Mouse (Mus musculus): ENCODE data around the gene Smpdl3b. TPM values are rescaled to one million over a fixed set of nuclear protein-coding genes. Genes with fewer than 3 reads are reported as not detected.
"Not testable (repeated sequence)": the region's sequence is repeated elsewhere in the genome, so short reads cannot be mapped to it uniquely, and the experiment has no call there.

Gene Smpdl3b
- polyA plus RNA-seq, 1 experiment: 2.0 TPM

DNA sequence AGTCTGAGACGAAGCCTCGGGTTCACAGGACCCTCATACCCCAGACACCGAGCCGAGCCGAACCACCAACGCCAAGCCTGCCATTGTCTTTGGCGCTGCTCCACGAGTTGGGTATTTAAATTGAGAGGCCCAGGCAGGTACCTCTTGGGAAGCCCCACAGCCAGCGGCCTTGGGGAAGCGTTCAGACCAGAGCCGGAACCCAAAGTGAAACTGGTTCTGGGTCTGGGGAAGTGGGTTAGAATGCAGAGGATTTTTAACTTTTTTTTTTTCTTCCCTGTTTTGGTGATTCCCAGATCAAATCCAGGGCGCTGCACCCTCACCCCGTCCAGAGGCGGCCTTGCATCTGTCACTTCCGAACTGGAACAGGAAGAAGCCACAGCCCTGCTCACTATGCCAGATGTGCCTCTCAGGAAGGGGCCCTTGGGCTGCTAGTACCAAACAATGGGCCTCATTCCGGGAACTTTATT lies 45.2 kb upstream of the Smpdl3b start:
- TF ChIP-seq POLR2A (IDR thresholded peaks at IDR 0.05; ENCODE audit: low read depth, low read length) (no peak), CTCF (conservative IDR thresholded peaks at IDR 0.05; ENCODE audit: insufficient read depth, insufficient read length, low read depth, low read length) (no peak)
- no peak overlapping the region for H3K27ac ChIP-seq (ENCODE audit: insufficient read depth, low read depth, low read length)
- peak; percentile 23 for DNase-seq

DNA sequence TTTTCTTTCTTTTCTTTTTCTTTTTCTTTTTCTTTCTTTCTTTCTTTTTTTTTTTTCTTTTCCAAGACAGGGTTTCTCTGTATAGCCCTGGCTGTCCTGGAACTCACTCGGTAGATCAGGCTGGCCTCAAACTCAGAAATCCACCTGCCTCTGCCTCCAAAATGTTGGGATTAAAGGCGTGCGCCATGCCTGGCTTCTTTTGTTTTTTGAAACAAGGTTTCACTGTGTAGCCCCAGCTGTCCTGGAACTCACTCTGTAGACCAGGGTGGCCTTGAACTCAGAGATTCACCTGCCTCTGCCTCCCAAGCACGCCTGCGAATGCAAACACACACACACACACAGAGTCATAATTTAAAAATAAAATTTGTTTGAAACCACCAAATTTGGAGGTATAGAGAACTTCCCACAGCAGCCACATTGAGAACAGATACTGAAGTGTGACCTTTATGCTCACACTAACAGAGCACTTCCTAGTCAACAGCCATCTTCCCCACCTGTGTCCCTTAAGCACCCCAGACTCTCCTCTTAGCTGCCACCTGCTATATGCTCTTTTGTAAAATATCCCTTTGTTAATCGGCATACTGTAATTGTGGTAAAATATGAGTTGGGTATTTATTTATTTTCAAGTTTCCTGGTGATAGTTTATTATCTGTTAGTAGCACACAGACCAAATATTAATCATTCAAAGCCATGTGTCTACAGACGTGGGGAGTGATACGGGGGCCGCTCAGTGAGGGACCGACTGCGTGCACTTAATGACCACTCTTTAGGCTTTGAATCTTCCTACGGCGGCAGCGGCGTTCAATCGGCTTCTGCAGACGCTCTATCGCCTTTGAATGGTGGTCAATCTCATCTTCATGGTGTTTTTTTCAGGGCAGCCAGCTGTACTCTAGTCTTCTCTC lies 44.4 kb upstream of the Smpdl3b start:
- no peaks in the 10 kb centered on the region for H3K4me1 ChIP-seq (ENCODE audit: control insufficient read depth, insufficient read depth, low read length)
- no peak overlapping the region for H3K4me3 ChIP-seq (ENCODE audit: insufficient read depth, low read depth, low read length)
- H3K36me3 ChIP-seq (ENCODE audit: control insufficient read depth, insufficient read depth, low read length): no peaks in the 10 kb centered on the region
- no peaks in the 10 kb centered on the region for H3K27me3 ChIP-seq (replicated peaks; ENCODE audit: control insufficient read depth, insufficient read depth, low read length)
- H3K27ac ChIP-seq (ENCODE audit: insufficient read depth, low read depth, low read length): no peak overlapping the region
- TF ChIP-seq CTCF (conservative IDR thresholded peaks at IDR 0.05; ENCODE audit: insufficient read depth, insufficient read length, low read depth, low read length): no peak
- TF ChIP-seq POLR2A (IDR thresholded peaks at IDR 0.05; ENCODE audit: low read depth, low read length): no peak
- WGBS: 90% methylated on average over 18 of the region's 18 CpGs
- DNase-seq: no peak

More for the DNA sequence above, 45.2 kb upstream of the Smpdl3b start:
- Histone ChIP-seq H3K4me1 (ENCODE audit: control insufficient read depth, insufficient read depth, low read length) (no peaks in the 10 kb centered on the region), H3K4me3 (ENCODE audit: insufficient read depth, low read depth, low read length) (no peak overlapping the region), H3K27me3 (replicated peaks; ENCODE audit: control insufficient read depth, insufficient read depth, low read length) (no peaks in the 10 kb centered on the region), H3K36me3 (ENCODE audit: control insufficient read depth, insufficient read depth, low read length) (no peaks in the 10 kb centered on the region)
- WGBS: 71% methylated on average over 16 of the region's 16 CpGs

DNA sequence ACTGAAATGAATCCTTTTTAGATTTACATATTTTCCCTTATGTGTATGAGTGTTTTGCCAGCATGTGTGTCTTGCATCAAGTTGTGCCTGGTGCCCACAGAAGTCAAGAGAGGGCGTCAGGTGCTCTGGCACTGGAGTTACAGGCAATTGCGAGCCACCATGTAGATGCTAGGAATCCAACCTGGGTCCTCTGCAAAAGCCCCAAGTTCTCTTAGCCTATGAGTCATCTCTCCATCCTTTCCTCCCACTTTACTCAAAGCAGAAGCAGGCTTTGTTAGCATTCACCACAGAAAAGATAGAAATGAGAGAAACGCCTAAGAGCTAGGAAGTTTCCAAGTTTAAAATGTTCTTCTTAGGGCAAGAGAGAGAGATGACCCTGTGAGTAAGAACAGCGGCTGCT lies 42.8 kb upstream of the Smpdl3b start:
- Histone ChIP-seq H3K36me3 (ENCODE audit: control insufficient read depth, insufficient read depth, low read length) (no peaks in the 10 kb centered on the region), H3K27ac (ENCODE audit: insufficient read depth, low read depth, low read length) (no peak overlapping the region), H3K4me3 (ENCODE audit: insufficient read depth, low read depth, low read length) (no peak overlapping the region), H3K27me3 (replicated peaks; ENCODE audit: control insufficient read depth, insufficient read depth, low read length) (no peaks in the 10 kb centered on the region; the same call in 1 of the 2 replicates), H3K4me1 (ENCODE audit: control insufficient read depth, insufficient read depth, low read length) (no peaks in the 10 kb centered on the region)
- WGBS: 93% methylated on average over 4 of the region's 4 CpGs
- TF ChIP-seq POLR2A (IDR thresholded peaks at IDR 0.05; ENCODE audit: low read depth, low read length) (no peak), CTCF (conservative IDR thresholded peaks at IDR 0.05; ENCODE audit: insufficient read depth, insufficient read length, low read depth, low read length) (no peak)
- DNase-seq: no peak

DNA sequence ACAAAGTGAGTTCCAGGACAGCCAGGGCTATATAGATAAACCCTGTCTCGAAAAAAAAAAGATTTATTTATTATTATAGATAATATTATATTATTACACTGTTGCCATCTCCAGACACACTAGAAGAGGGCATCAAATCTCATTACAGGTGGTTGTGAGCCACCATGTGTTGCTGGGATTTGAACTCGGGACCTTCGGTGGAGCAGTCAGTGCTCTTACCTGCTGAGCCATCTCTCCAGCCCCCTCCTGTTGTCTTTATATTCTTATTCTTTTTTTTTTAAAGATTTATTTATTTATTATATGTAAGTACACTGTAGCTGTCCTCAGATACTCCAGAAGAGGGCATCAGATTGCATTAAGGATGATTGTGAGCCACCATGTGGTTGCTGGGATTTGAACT lies 41.6 kb upstream of the Smpdl3b start:
- not testable (repeated sequence) for DNase-seq; H3K27ac ChIP-seq (ENCODE audit: insufficient read depth, low read depth, low read length); H3K36me3 ChIP-seq (ENCODE audit: control insufficient read depth, insufficient read depth, low read length); H3K4me1 ChIP-seq (ENCODE audit: control insufficient read depth, insufficient read depth, low read length); H3K4me3 ChIP-seq (ENCODE audit: insufficient read depth, low read depth, low read length); H3K27me3 ChIP-seq (replicated peaks; ENCODE audit: control insufficient read depth, insufficient read depth, low read length)
- WGBS: 89% methylated on average over 3 of the region's 3 CpGs

DNA sequence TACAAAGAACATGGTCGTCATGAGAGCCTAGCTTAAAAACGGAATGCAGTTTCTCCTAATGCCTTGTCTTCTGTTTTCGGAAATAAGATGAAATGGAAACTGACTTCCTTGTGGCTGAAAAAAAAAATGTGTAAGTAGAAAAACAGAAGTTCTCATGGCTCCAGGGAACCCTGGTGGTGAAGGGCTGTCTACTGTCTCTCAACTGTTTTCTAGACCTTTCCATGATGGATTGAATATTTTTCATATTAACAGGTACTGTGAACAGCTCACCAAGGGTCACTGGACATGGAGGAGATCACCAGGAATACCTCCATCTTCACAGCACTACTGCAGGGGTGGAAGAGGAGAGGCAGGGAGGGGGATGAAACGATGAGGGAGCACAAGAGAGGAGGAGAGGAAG lies 41.0 kb upstream of the Smpdl3b start:
- H3K27ac ChIP-seq (ENCODE audit: insufficient read depth, low read depth, low read length): no peak overlapping the region
- WGBS: 59% methylated on average over 4 of the region's 4 CpGs
- H3K4me3 ChIP-seq (ENCODE audit: insufficient read depth, low read depth, low read length): no peak overlapping the region
- H3K4me1 ChIP-seq (ENCODE audit: control insufficient read depth, insufficient read depth, low read length): no peaks in the 10 kb centered on the region
- TF ChIP-seq POLR2A (IDR thresholded peaks at IDR 0.05; ENCODE audit: low read depth, low read length): no peak
- no peak for TF ChIP-seq CTCF (conservative IDR thresholded peaks at IDR 0.05; ENCODE audit: insufficient read depth, insufficient read length, low read depth, low read length)
- no peaks in the 10 kb centered on the region for H3K36me3 ChIP-seq (ENCODE audit: control insufficient read depth, insufficient read depth, low read length)
- no peak for DNase-seq
- no peaks in the 10 kb centered on the region; the same call in 1 of the 2 replicates for H3K27me3 ChIP-seq (replicated peaks; ENCODE audit: control insufficient read depth, insufficient read depth, low read length)

DNA sequence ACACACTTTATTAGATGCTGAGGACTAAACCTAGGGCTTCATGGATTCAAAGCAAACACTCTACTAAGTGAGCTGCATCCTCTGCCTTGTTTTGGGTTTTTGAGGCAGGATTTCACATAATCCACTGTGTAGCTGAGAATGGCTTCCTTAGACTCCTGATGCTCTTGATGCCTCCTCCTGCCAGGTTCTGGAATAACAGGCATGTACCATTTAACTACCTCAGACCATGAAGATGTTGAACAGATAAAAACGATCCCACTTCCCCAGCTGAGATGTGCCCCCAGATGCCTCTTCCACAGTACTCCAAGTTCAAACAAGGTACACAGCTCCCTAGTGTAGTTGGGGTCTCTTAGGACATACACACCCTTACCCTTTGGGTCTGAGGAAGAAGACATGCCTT lies 40.4 kb upstream of the Smpdl3b start:
- Histone ChIP-seq H3K36me3 (ENCODE audit: control insufficient read depth, insufficient read depth, low read length) (no peaks in the 10 kb centered on the region), H3K27ac (ENCODE audit: insufficient read depth, low read depth, low read length) (no peak overlapping the region), H3K4me1 (ENCODE audit: control insufficient read depth, insufficient read depth, low read length) (no peaks in the 10 kb centered on the region), H3K27me3 (replicated peaks; ENCODE audit: control insufficient read depth, insufficient read depth, low read length) (no peaks in the 10 kb centered on the region; the same call in 1 of the 2 replicates), H3K4me3 (ENCODE audit: insufficient read depth, low read depth, low read length) (no peak overlapping the region)
- TF ChIP-seq POLR2A (IDR thresholded peaks at IDR 0.05; ENCODE audit: low read depth, low read length) (no peak), CTCF (conservative IDR thresholded peaks at IDR 0.05; ENCODE audit: insufficient read depth, insufficient read length, low read depth, low read length) (no peak)
- DNase-seq: no peak
- WGBS: 61% methylated on average over 1 of the region's 1 CpGs

DNA sequence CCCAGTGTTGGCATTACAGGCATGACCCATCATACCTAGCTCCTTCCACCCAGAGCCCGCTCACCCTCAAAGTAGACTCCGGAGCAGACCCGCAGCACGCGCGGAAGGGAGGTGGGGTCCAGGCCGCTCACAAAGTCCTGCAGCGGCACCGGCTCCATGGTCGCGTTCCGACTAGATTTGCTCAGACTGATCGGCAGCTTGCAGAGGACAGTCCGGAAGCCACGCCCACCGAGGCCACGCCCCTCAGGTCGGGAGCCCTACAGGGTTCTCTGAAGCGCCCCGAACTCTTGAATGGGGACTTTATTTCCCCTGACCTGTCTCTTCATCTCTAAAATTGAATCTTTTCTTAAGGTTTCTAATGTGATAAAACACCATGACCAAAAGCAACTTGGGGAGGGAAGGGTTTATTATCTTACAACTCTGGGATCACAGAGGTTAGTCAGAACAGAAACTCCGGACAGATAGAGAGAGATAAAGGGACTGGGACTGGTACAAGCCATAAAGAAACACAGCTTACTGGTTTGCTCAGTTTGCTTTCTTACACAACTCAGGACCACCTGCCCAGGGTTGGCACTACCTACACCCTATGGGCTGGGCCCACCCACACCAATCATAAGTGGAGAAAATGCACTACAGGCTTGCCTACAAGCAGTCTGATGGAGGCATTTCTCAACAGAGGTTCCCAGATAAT lies 39.3 kb upstream of the Smpdl3b start, which contains the start of gene Themis2:
TSS of gene Themis2 (minus strand) at position 192 of the 691 bp plus-strand sequence.
- 2% methylated on average over 21 of the region's 21 CpGs for WGBS
- Histone ChIP-seq H3K4me1 (ENCODE audit: control insufficient read depth, insufficient read depth, low read length) (no peaks in the 10 kb centered on the region), H3K27me3 (replicated peaks; ENCODE audit: control insufficient read depth, insufficient read depth, low read length) (no peaks in the 10 kb centered on the region; the same call in 1 of the 2 replicates), H3K27ac (ENCODE audit: insufficient read depth, low read depth, low read length) (no peak within 1 kb of the TSS), H3K4me3 (ENCODE audit: insufficient read depth, low read depth, low read length) (peak within 1 kb of the TSS; percentile 39), H3K36me3 (ENCODE audit: control insufficient read depth, insufficient read depth, low read length) (no peaks in the 10 kb centered on the region)
- peak; percentile 71 for DNase-seq
- TF ChIP-seq POLR2A (IDR thresholded peaks at IDR 0.05; ENCODE audit: low read depth, low read length) (no peak), CTCF (conservative IDR thresholded peaks at IDR 0.05; ENCODE audit: insufficient read depth, insufficient read length, low read depth, low read length) (no peak)
